Mouse (Mus musculus) midbrain, embryonic 12.5 days (tissue): Measurements from ENCODE around the gene Cyp2a12. TPM values are rescaled to one million over a fixed set of nuclear protein-coding genes. Genes with fewer than 3 reads are reported as not detected.
"Not testable (repeated sequence)": the region's sequence is repeated elsewhere in the genome, so short reads cannot be mapped to it uniquely, and the experiment has no call there.

Experiments
- ATAC-seq: fragments of 200-750 bp; cut with Nextera tagmentation; 2 replicates; pipeline ENCODE4 v1.8.0; 2017; ENCODE audit warnings: low read depth, moderate TSS enrichment, moderate library complexity; ENCODE audit not compliant: low FRiP score
- H3K27ac ChIP-seq: fragments of 300-500 bp; sonication (generic); replicated peaks from 2 replicates; pipeline ENCODE4 v1.5.1; 2016; ENCODE audit warnings: mild to moderate bottlenecking
- H3K27me3 ChIP-seq: fragments of 300-500 bp; sonication (generic); 2 replicates; pipeline ENCODE4 v1.6.1; 2016; ENCODE audit warnings: mild to moderate bottlenecking
- H3K36me3 ChIP-seq: fragments of 300-500 bp; sonication (generic); 2 replicates; pipeline ENCODE4 v1.6.1; 2016
- H3K4me1 ChIP-seq: fragments of 300-500 bp; sonication (generic); 2 replicates; pipeline ENCODE4 v1.6.1; 2016
- H3K4me2 ChIP-seq: fragments of 300-500 bp; sonication (generic); replicated peaks from 2 replicates; pipeline ENCODE4 v1.6.1; 2016; ENCODE audit warnings: mild to moderate bottlenecking, moderate library complexity
- H3K4me3 ChIP-seq: fragments of 300-500 bp; sonication (generic); 2 replicates; pipeline ENCODE4 v1.5.1; 2016; ENCODE audit warnings: mild to moderate bottlenecking
- H3K9ac ChIP-seq: fragments of 300-500 bp; sonication (generic); replicated peaks from 2 replicates; pipeline ENCODE4 v1.6.1; 2016; ENCODE audit warnings: mild to moderate bottlenecking, moderate library complexity
- H3K9me3 ChIP-seq: fragments of 300-500 bp; sonication (generic); 2 replicates; pipeline ENCODE4 v1.6.1; 2016; ENCODE audit warnings: mild to moderate bottlenecking
- WGBS: fragments of 180-500 bp; shearing (Covaris S2); methylation state at CpG from one replicate; pipeline ENCODE4 v1.1.7; 2016; 5-methylcytosine and 5-hydroxymethylcytosine counted together
- polyA plus RNA-seq: library from polyadenylated mRNA; unstranded; fragments of >200 nt; fragmentation: Nextera tagmentation; extraction: Ambion mirVana; gene quantifications from 2 replicates; pipeline ENCODE4 v1.2.1, GENCODE M21; 2016

Cyp2a12 gene
- polyA plus RNA-seq: not detected in 2 replicates

DNA sequence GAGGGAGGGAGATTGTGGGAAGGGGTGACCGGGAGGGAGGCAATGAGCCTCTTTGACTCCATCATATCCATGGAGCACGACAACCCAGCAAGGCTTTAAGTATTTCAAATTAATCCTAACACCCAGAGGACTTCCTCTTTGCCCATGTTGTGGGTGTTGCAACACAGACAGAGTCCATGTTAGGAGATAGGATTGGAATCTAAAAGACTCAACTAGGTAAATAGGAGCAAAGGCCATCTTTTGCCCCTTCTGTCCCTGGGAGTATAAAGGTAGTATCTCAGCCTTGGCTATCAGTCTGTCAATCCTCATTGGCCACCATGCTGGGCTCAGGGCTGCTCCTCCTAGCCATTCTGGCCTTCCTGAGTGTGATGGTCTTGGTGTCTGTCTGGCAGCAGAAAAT is at the start of gene Cyp2a12:
Cyp2a12 (plus strand) TSS at position 293 of the 400 bp plus-strand sequence.
- Histone ChIP-seq H3K9me3 (peaks cover 12% of the 10 kb centered on the region; the same call in 1 of the 2 replicates), H3K27ac (no peak within 1 kb of the TSS), H3K9ac (no peak within 1 kb of the TSS), H3K36me3 (no peaks in the 10 kb centered on the region), H3K4me3 (no peak within 1 kb of the TSS), H3K4me1 (no peaks in the 10 kb centered on the region), H3K27me3 (no peaks in the 10 kb centered on the region), H3K4me2 (no peak within 1 kb of the TSS)
- WGBS: 88% methylated on average over 2 of the region's 2 CpGs
- ATAC-seq: no peak

DNA sequence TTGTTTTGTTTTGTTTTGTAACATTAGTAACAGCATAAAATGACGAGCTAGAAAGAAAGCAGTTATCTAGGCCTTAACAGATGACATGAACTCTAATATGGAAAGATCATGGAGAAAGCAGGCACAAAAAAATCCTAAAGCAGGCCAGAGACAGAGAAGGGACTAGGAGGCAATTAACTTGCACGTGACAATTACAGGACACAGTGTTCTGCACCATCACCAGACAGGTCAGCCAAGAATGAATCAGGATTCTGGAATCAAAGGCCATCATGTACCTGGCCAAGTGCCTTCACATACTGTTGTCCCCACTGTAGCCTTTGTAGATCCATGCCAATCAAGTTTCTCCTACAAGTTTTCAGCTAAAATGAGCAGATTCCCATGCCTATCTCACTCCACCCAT is 47.4 kb upstream of the Cyp2a12 start:
- H3K4me2 ChIP-seq, H3K4me3 ChIP-seq, H3K36me3 ChIP-seq, ATAC-seq, H3K9me3 ChIP-seq, H3K9ac ChIP-seq, H3K27ac ChIP-seq, H3K4me1 ChIP-seq, H3K27me3 ChIP-seq: not testable (repeated sequence)
- WGBS: 76% methylated on average over 2 of the region's 2 CpGs

DNA sequence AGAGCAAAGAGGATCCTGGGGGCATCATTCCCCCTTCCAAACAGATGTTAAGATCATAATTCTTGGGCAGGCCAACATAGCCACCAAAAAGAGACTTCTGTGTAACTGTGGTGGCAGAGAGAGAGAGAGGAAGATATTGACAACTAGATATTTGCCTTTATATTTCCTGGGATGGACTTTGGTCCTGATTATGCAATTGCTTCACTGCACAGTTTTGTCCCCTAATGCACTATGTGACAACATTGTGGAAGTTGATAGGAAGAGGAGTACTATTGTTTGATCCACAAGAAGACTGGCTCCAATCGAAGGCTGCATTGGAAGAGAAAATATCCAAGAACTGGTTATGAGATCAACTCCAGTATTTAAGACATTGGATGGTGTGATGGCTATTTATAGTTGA is 46.9 kb upstream of the Cyp2a12 start:
- not testable (repeated sequence) for H3K4me3 ChIP-seq, H3K27me3 ChIP-seq, H3K4me1 ChIP-seq, H3K9ac ChIP-seq, H3K36me3 ChIP-seq, H3K9me3 ChIP-seq, H3K27ac ChIP-seq, ATAC-seq, H3K4me2 ChIP-seq
- 79% methylated on average over 1 of the region's 1 CpGs for WGBS

DNA sequence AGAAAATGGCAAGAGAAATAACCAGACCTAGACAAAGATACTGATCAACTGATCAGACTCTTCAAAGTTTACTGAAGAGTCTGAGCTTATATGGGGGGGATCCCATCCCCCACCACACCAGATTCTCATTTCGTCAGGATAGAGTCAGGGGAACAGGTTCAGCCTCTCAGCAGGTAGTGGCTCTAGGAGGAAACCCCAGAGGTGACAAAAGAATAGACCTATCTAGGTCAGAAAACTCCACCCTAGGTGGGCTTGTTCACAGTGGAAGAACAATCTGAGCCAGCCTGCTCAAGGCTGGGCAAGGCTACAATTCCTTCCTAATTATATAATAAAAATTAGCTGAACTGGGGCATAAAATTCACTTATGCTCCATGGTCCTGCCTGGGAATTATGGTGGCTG is 46.3 kb upstream of the Cyp2a12 start:
- H3K4me2 ChIP-seq: no peak overlapping the region
- 0 out of 2 replicates have a peak, but pooled peaks cover 7% of the 10 kb centered on the region for H3K9me3 ChIP-seq
- no peaks in the 10 kb centered on the region for H3K27me3 ChIP-seq
- no peaks in the 10 kb centered on the region for H3K4me1 ChIP-seq
- WGBS: 6% methylated on average over 1 of the region's 1 CpGs
- ATAC-seq: no peak
- no peak overlapping the region for H3K4me3 ChIP-seq
- H3K36me3 ChIP-seq: no peaks in the 10 kb centered on the region
- no peak overlapping the region for H3K9ac ChIP-seq
- no peak overlapping the region for H3K27ac ChIP-seq

DNA sequence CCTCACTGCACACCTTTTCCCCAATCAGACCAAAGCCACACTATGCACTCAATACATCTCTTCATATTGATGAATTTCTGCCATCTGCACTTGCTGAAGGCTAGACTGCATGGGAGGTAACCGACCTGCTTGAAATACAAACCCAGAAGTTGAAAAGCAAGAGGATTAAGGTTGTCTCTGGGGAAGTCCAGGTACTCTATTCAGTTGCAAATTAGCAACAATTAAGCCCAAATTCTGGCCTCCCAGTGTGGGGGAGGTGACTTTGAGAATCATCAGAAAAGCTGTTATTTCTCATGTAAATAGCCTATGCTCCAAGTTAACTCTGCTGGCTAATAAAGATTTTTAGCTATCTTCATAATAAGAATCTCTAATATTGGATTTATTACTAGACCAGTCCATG is 45.7 kb upstream of the Cyp2a12 start:
- H3K4me3 ChIP-seq, H3K27ac ChIP-seq, ATAC-seq, H3K4me2 ChIP-seq, H3K9ac ChIP-seq, H3K36me3 ChIP-seq, H3K4me1 ChIP-seq, H3K27me3 ChIP-seq, H3K9me3 ChIP-seq: not testable (repeated sequence)
- 26% methylated on average over 1 of the region's 1 CpGs for WGBS

DNA sequence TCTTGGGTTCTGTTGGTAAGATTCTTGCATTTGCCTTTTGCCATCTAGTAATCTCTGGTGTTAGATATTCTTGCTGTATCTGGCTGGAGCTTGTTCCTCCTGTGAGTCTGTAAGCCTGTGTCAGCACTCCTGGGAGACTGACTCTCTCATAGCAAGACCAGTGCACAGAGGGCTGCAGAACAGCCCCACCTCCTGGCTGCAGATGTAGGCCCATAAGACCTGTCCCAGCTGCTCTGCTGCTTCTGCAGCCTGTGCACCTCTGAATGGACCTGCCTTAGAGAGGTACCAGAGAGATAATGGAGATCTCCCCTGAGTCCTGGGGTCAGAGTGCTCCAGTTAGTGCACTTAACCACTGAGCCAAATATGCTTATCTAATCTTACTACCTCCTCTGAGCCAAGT is 2.3 kb upstream of the Cyp2a12 start:
- H3K9me3 ChIP-seq: peaks cover 12% of the 10 kb centered on the region; the same call in 1 of the 2 replicates
- not testable (repeated sequence) for H3K9ac ChIP-seq, H3K27me3 ChIP-seq, H3K36me3 ChIP-seq, H3K4me2 ChIP-seq, H3K27ac ChIP-seq, H3K4me3 ChIP-seq, H3K4me1 ChIP-seq, ATAC-seq

DNA sequence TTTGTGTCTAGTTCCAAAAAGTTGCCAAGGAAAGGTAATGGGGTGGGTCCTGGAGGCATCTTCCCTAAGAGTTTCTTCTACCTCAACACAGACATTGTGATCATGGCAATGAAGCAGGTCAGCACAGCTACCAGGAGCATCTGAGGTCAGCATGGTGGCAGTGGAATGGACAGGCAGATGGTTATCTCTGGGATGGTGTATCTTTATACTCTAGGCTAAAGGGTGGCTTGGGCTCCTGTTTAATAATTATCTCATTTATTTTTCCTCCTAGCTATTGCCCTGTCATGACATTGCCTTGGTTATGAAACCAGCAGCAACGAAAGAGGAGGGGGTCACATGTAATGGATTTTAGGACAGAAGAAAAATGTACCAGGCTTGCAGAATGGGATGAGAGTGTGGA is 20.0 kb downstream of the Cyp2a12 start:
- H3K9me3 ChIP-seq, H3K4me1 ChIP-seq, H3K4me3 ChIP-seq, H3K27me3 ChIP-seq, H3K4me2 ChIP-seq, H3K27ac ChIP-seq, H3K36me3 ChIP-seq, H3K9ac ChIP-seq, ATAC-seq: not testable (repeated sequence)
- 76% methylated on average over 1 of the region's 1 CpGs for WGBS

DNA sequence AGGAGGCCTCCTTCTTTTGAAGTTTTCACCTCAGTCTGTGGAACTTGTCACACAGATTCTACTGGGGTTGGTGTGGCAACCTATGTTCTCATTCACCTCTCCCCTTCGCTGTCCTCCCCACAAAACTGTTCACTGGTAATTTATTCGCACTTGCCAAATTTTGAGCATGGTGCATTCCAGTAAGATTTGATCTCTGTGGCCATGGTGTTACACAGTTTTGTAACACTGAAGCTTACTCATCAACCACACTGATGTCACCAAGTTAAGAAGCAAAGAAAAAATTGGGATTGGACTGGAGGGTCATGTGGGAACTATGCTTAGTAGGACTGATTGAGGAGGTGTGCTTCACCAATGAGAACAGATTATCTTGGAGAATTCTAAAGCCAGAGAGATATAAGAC is 30.5 kb downstream of the Cyp2a12 start:
- not testable (repeated sequence) for ATAC-seq

DNA sequence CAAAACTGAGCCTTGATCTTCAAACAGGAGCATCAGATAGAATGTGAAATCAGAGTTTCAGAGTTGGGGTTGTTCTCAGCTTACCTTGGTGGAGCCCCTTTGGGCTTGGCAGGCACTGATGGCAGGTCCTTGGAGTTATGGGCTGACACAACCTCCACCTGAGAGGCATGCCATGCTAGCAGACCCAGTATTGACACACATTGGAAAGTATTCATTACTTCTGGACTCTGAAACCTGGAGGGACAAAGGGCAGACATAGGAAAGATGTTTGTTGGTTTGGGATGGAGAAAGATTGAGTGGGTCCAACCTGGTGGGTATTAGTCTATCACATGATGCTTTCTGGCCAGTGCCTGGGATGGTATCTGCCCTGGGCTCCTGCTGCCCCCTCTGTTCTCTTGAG is 31.0 kb downstream of the Cyp2a12 start:
- ATAC-seq: not testable (repeated sequence)

More for the DNA sequence above, 30.5 kb downstream of the Cyp2a12 start:
- H3K36me3 ChIP-seq, H3K9me3 ChIP-seq, H3K4me3 ChIP-seq, H3K9ac ChIP-seq, H3K27ac ChIP-seq, H3K4me2 ChIP-seq, H3K27me3 ChIP-seq, H3K4me1 ChIP-seq: not testable (repeated sequence)
- 87% methylated on average over 2 of the region's 2 CpGs for WGBS

DNA sequence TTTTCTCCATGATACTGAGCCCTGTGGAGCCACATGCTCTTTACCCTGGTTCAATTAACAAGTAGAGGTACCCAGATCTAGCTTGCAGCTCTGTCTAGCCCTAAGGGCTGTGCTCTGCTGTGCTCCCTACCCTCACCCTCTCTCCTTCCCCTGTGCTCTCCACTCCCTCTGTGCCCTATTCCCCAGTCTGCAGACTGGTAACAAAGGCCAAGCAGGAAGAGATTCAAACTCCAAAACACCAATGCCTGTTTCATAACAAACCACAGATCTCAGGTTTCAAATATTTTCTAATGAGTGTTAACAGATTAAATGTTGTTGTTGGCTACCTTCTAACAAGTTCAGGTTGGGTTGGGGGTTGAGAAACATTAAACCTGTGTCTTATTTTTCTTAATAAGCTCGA is 49.8 kb downstream of the Cyp2a12 start:
- Histone ChIP-seq H3K36me3 (no peaks in the 10 kb centered on the region), H3K4me1 (no peaks in the 10 kb centered on the region), H3K27ac (no peak overlapping the region), H3K27me3 (no peaks in the 10 kb centered on the region), H3K4me3 (no peak overlapping the region), H3K9ac (no peak overlapping the region), H3K9me3 (no peaks in the 10 kb centered on the region; the same call in 1 of the 2 replicates), H3K4me2 (no peak overlapping the region)
- 59% methylated on average over 1 of the region's 1 CpGs for whole genome bisulfite sequencing
- ATAC-seq: no peak

More for the DNA sequence above, 31.0 kb downstream of the Cyp2a12 start:
- not testable (repeated sequence) for H3K4me3 ChIP-seq, H3K27ac ChIP-seq, H3K9ac ChIP-seq, H3K27me3 ChIP-seq, H3K4me1 ChIP-seq, H3K36me3 ChIP-seq, H3K9me3 ChIP-seq, H3K4me2 ChIP-seq

DNA sequence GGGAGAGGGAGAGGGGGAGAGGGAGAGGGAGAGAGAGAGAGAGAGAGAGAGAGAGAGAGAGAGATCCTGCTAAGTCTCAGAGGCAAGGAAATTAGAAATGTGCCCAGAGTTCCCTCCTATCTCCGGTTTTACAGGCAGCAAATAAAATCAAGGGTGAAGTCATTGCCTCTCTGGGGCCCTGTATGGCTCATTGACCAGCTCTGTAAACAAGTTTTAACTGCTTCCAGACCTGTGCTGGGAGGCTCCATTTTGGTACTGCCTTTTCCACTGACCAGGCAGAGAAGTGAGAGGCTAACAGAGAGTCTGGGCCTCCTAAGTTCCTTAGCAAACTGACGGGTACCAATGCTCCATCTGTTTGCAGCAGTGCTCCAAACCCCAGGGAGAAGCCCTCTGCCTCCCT is 52.7 kb downstream of the Cyp2a12 start:
- no peak overlapping the region for H3K27ac ChIP-seq
- no peak overlapping the region for H3K4me2 ChIP-seq
- H3K4me3 ChIP-seq: no peak overlapping the region
- no peaks in the 10 kb centered on the region for H3K4me1 ChIP-seq
- H3K27me3 ChIP-seq: no peaks in the 10 kb centered on the region
- H3K9ac ChIP-seq: no peak overlapping the region
- no peak for ATAC-seq
- no peaks in the 10 kb centered on the region; the same call in 1 of the 2 replicates for H3K9me3 ChIP-seq
- H3K36me3 ChIP-seq: no peaks in the 10 kb centered on the region
- 83% methylated on average over 2 of the region's 2 CpGs for WGBS
